Mouse (Mus musculus) limb, embryonic 11.5 days (tissue): Measurements from ENCODE around the gene Umps. TPM values are rescaled to one million over a fixed set of nuclear protein-coding genes. Genes with fewer than 3 reads are reported as not detected.

Source experiments
- ATAC-seq: fragments of 200-750 bp; cut with Nextera tagmentation; 2 replicates; pipeline ENCODE4 v1.8.0; 2017; ENCODE audit warnings: low read depth; ENCODE audit not compliant: insufficient number of reproducible peaks, low FRiP score, low TSS enrichment
- DNase-seq: peaks from one replicate; pipeline ENCODE4 v3.0.0-alpha.2; 2015; ENCODE audit warnings: low spot score
- H3K27ac ChIP-seq: fragments of 300-500 bp; sonication (generic); replicated peaks from 2 replicates; pipeline ENCODE4 v1.5.1; 2014; ENCODE audit warnings: low read depth, mild to moderate bottlenecking, low read length
- H3K27me3 ChIP-seq: fragments of 300-500 bp; sonication (generic); 2 replicates; pipeline ENCODE4 v1.6.1; 2014; ENCODE audit warnings: mild to moderate bottlenecking, low read length, mixed read lengths; ENCODE audit not compliant: control insufficient read depth, insufficient read depth
- H3K36me3 ChIP-seq: fragments of 300-500 bp; sonication (generic); 2 replicates; pipeline ENCODE4 v1.6.1; 2014; ENCODE audit warnings: mild to moderate bottlenecking, low read length, moderate library complexity, mixed read lengths; ENCODE audit not compliant: control insufficient read depth, insufficient read depth
- H3K4me1 ChIP-seq: fragments of 300-500 bp; sonication (generic); 2 replicates; pipeline ENCODE4 v1.6.1; 2014; ENCODE audit warnings: low read length, mixed read lengths; ENCODE audit not compliant: control insufficient read depth, insufficient read depth
- H3K4me2 ChIP-seq: fragments of 300-500 bp; sonication (generic); 2 replicates; pipeline ENCODE4 v1.6.1; 2014; ENCODE audit warnings: low read depth, mild to moderate bottlenecking, moderate library complexity; ENCODE audit not compliant: severe bottlenecking
- H3K4me3 ChIP-seq: fragments of 300-500 bp; sonication (generic); 2 replicates; pipeline ENCODE4 v1.5.1; 2014; ENCODE audit warnings: low read depth, low read length
- H3K9ac ChIP-seq: fragments of 300-500 bp; sonication (generic); 2 replicates; pipeline ENCODE4 v1.6.1; 2014; ENCODE audit warnings: mild to moderate bottlenecking, low read length
- H3K9me3 ChIP-seq: fragments of 300-500 bp; sonication (generic); 2 replicates; pipeline ENCODE4 v1.6.1; 2016; ENCODE audit warnings: low read length; ENCODE audit not compliant: control insufficient read depth
- WGBS: fragments of 180-500 bp; shearing (Covaris S2); extraction: QIAGEN DNeasy Blood & Tissue Kit; methylation state at CpG from one replicate; pipeline ENCODE4 v1.1.7; 2014; 5-methylcytosine and 5-hydroxymethylcytosine counted together
- polyA plus RNA-seq: library from polyadenylated mRNA; unstranded; fragments of >200 nt; fragmentation: Nextera tagmentation; extraction: Ambion mirVana; gene quantifications from 2 replicates; pipeline ENCODE4 v1.2.1, GENCODE M21; 2014

Umps gene
- polyA plus RNA-seq, 1 experiment from 2014 or later = 96.4 TPM

GRCm38 (mm10) chr16:33983712-33984111 is 16.9 kb upstream of the Umps start:
- Histone ChIP-seq H3K4me2 (no peak overlapping the region), H3K9me3 (no peaks in the 10 kb centered on the region), H3K27ac (no peak overlapping the region), H3K4me3 (no peak overlapping the region), H3K36me3 (no peaks in the 10 kb centered on the region), H3K4me1 (no peaks in the 10 kb centered on the region), H3K27me3 (no peaks in the 10 kb centered on the region), H3K9ac (no peak overlapping the region)
- DNase-seq (no peak), ATAC-seq (no peak)
- 95% methylated on average over 6 of the region's 6 CpGs for WGBS

GRCm38 (mm10) chr16:33979855-33980254 is 13.0 kb upstream of the Umps start:
- ATAC-seq (no peak), DNase-seq (no peak)
- H3K9ac ChIP-seq = no peak overlapping the region
- no peaks in the 10 kb centered on the region for H3K36me3 ChIP-seq
- no peak overlapping the region for H3K27ac ChIP-seq
- H3K27me3 ChIP-seq = no peaks in the 10 kb centered on the region
- WGBS = 86% methylated on average over 2 of the region's 2 CpGs
- H3K4me3 ChIP-seq = no peak overlapping the region
- no peak overlapping the region for H3K4me2 ChIP-seq
- H3K9me3 ChIP-seq = no peaks in the 10 kb centered on the region
- no peaks in the 10 kb centered on the region for H3K4me1 ChIP-seq

- WGBS = 69% methylated on average over 2 of the region's 2 CpGs
- ATAC-seq = no peak
- H3K9ac ChIP-seq = peak overlapping the region; percentile 51; the same call in 1 of the 2 replicates
Measured at GRCm38 (mm10) chr16:33967283-33967640, 424 bp upstream of the Umps start.

GRCm38 (mm10) chr16:33965878-33966537 is 830 bp downstream of the Umps start:
- peak overlapping the region; percentile 74 for H3K4me2 ChIP-seq
- H3K4me3 ChIP-seq = peak overlapping the region; percentile 89
- no peaks in the 10 kb centered on the region for H3K27me3 ChIP-seq
- no peaks in the 10 kb centered on the region for H3K9me3 ChIP-seq
- WGBS = 14% methylated on average over 15 of the region's 15 CpGs
- peaks cover 5% of the 10 kb centered on the region for H3K36me3 ChIP-seq
- 0 out of 2 replicates have a peak overlapping the region, but pooled peaks have one; percentile 26 for H3K27ac ChIP-seq
- DNase-seq (no peak), ATAC-seq (no peak)
- H3K4me1 ChIP-seq = peaks cover 5% of the 10 kb centered on the region; the same call in 1 of the 2 replicates
- peak overlapping the region; percentile 93 for H3K9ac ChIP-seq

More at GRCm38 (mm10) chr16:33967283-33967640, 424 bp upstream of the Umps start:
- Histone ChIP-seq H3K36me3 (no peaks in the 10 kb centered on the region), H3K4me2 (peak overlapping the region; percentile 74), H3K27me3 (no peaks in the 10 kb centered on the region), H3K27ac (no peak overlapping the region), H3K4me3 (peak overlapping the region; percentile 89; the same call in 1 of the 2 replicates), H3K4me1 (peaks cover 5% of the 10 kb centered on the region; the same call in 1 of the 2 replicates), H3K9me3 (no peaks in the 10 kb centered on the region)
- DNase-seq = no peak

GRCm38 (mm10) chr16:33963509-33963908 is 3.3 kb downstream of the Umps start:
- Histone ChIP-seq H3K4me1 (peaks cover 5% of the 10 kb centered on the region; the same call in 1 of the 2 replicates), H3K27ac (no peak overlapping the region), H3K9me3 (no peaks in the 10 kb centered on the region), H3K9ac (no peak overlapping the region), H3K4me3 (no peak overlapping the region), H3K4me2 (no peak overlapping the region), H3K36me3 (peaks cover 12% of the 10 kb centered on the region), H3K27me3 (no peaks in the 10 kb centered on the region)
- DNase-seq (no peak), ATAC-seq (no peak)
- 93% methylated on average over 6 of the region's 6 CpGs for WGBS

- no peak for ATAC-seq
- no peak overlapping the region for H3K4me2 ChIP-seq
- H3K9me3 ChIP-seq = no peaks in the 10 kb centered on the region
- H3K36me3 ChIP-seq = peaks cover 26% of the 10 kb centered on the region; the same call in 1 of the 2 replicates
- H3K9ac ChIP-seq = no peak overlapping the region
- no peak overlapping the region for H3K27ac ChIP-seq
- H3K27me3 ChIP-seq = no peaks in the 10 kb centered on the region
- DNase-seq = no peak
- H3K4me3 ChIP-seq = no peak overlapping the region
- WGBS = 86% methylated on average over 1 of the region's 1 CpGs
- no peaks in the 10 kb centered on the region for H3K4me1 ChIP-seq
Measured at GRCm38 (mm10) chr16:33954793-33955192, 12.0 kb downstream of the Umps start.

GRCm38 (mm10) chr16:33953008-33953407 is 13.8 kb downstream of the Umps start:
- no peak overlapping the region for H3K4me3 ChIP-seq
- H3K9ac ChIP-seq = no peak overlapping the region
- H3K27ac ChIP-seq = no peak overlapping the region
- peaks cover 22% of the 10 kb centered on the region; the same call in 1 of the 2 replicates for H3K36me3 ChIP-seq
- no peaks in the 10 kb centered on the region for H3K4me1 ChIP-seq
- no peaks in the 10 kb centered on the region for H3K27me3 ChIP-seq
- ATAC-seq (no peak), DNase-seq (no peak)
- H3K9me3 ChIP-seq = no peaks in the 10 kb centered on the region
- 86% methylated on average over 4 of the region's 4 CpGs for WGBS
- H3K4me2 ChIP-seq = no peak overlapping the region

DNA sequence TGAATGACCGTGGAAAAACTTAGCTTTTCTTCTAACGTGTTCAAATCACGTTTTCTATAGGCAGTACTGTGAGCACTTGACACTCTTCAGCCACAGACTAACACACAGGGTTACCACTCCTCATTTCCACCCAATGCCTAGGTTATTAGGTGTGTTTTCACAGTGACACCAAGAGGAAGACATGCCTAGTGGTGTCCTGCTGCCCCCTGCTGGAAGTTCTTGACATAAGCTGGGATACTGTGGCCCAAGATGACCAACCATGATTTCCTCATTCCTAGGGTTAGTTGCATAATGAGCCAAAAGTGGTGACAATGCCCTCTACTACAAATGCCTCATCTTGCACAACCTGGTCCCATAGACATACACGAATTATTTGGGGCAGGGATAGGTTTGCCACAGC is 16.0 kb downstream of the Umps start:
- peaks cover 10% of the 10 kb centered on the region; the same call in 1 of the 2 replicates for H3K36me3 ChIP-seq
- H3K27ac ChIP-seq = no peak overlapping the region
- H3K4me2 ChIP-seq = no peak overlapping the region
- ATAC-seq = peak; percentile 73; the same call in 1 of the 2 replicates
- H3K9me3 ChIP-seq = no peaks in the 10 kb centered on the region
- H3K9ac ChIP-seq = no peak overlapping the region
- H3K27me3 ChIP-seq = no peaks in the 10 kb centered on the region
- peak; percentile 87 for DNase-seq
- no peak overlapping the region for H3K4me3 ChIP-seq
- WGBS = 29% methylated on average over 4 of the region's 4 CpGs
- 0 out of 2 replicates have a peak, but pooled peaks cover 9% of the 10 kb centered on the region for H3K4me1 ChIP-seq
